Mouse (Mus musculus): ENCODE data around the gene Ctsk.

DNA sequence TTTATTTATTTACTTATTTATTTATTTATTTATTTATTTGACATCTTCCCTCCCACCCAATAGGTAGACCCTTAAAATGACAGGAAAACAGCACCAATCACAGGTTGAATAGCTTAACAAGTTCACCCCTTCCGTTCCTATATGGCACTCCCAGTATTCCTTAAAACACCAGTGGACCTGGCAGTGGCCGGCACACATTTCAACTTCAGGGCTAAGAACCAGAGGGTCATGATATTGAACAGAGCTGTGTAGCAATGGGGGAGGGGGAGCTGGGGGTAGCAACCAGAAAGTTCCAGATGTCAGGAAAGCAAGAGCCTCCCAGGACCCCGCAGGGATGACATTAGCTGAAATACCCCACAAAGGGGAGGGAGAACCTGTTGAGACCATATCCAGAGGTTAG is 21.0 kb downstream of the Ctsk start:
- no peak for TF ChIP-seq POLR2A (IDR thresholded peaks at IDR 0.05; ENCODE audit: insufficient read depth, low read depth, low read length)
- TF ChIP-seq CTCF (IDR thresholded peaks at IDR 0.05; ENCODE audit: insufficient read depth, low read depth, low read length), result no peak
